Mouse (Mus musculus) monocyte, adult 59 days (primary cell): Measurements from ENCODE around the gene Olfr1186. TPM values are rescaled to one million over a fixed set of nuclear protein-coding genes. Genes with fewer than 3 reads are reported as not detected.

Source experiments
- total RNA-seq, 2 experiments: library from RNA; stranded (reverse); gene quantifications; one replicate each; pipeline ENCODE4 v1.2.4; 2023

Gene Olfr1186
- not detected for total RNA-seq

GRCm38 (mm10) chr2:88518251-88518650, at the start of gene Olfr1186:
Gene Olfr1186 (plus strand): TSS chr2:88518551.

GRCm38 (mm10) chr2:88483298-88483697, 35.1 kb upstream of the Olfr1186 start, which contains the start of gene Olfr1184:
Gene Olfr1184 (plus strand): TSS chr2:88483598.

GRCm38 (mm10) chr2:88493020-88493419, 25.3 kb upstream of the Olfr1186 start, which contains the start of gene Olfr1185-ps1:
Gene Olfr1185-ps1 (plus strand): TSS chr2:88493320.

GRCm38 (mm10) chr2:88556635-88557034, 38.3 kb downstream of the Olfr1186 start, which contains the start of gene Olfr1188:
Gene Olfr1188 (plus strand): TSS chr2:88556935.

Other genes with a start within 250 kb of the Olfr1186 start
- gene Olfr1173, start 238.7 kb upstream of the Olfr1186 start, total RNA-seq: under 1 TPM in 1 of 2 experiments, not detected in 1; 0.08 TPM
- gene Olfr1174-ps, start 203.4 kb upstream of the Olfr1186 start, total RNA-seq: not detected
- gene Olfr1175-ps, start 191.3 kb upstream of the Olfr1186 start, total RNA-seq: not detected
- gene Olfr1176, start 181.8 kb upstream of the Olfr1186 start, total RNA-seq: not detected
- gene Olfr1177-ps, start 172.1 kb upstream of the Olfr1186 start, total RNA-seq: not detected
- not detected for gene Olfr1178, start 131.5 kb upstream of the Olfr1186 start, total RNA-seq
- not detected for gene Olfr1179, start 112.1 kb upstream of the Olfr1186 start, total RNA-seq
- not detected for gene Olfr1180, start 99.4 kb upstream of the Olfr1186 start, total RNA-seq
- not detected for gene Olfr1181, start 92.4 kb upstream of the Olfr1186 start, total RNA-seq
- gene Gm13757, start 69.4 kb upstream of the Olfr1186 start, total RNA-seq: not detected
- not detected for gene Olfr1183, start 63.7 kb upstream of the Olfr1186 start, total RNA-seq
- gene Olfr1184, start 35.0 kb upstream of the Olfr1186 start, total RNA-seq: not detected
- not detected for gene Olfr1185-ps1, start 25.2 kb upstream of the Olfr1186 start, total RNA-seq
- gene Olfr1188, start 38.4 kb downstream of the Olfr1186 start, total RNA-seq: not detected
- gene Olfr1189, start 67.9 kb downstream of the Olfr1186 start, total RNA-seq: not detected
- gene Olfr1191-ps1, start 122.0 kb downstream of the Olfr1186 start, total RNA-seq: not detected
- not detected for gene Olfr1192-ps1, start 130.0 kb downstream of the Olfr1186 start, total RNA-seq
- not detected for gene Olfr1193, start 157.1 kb downstream of the Olfr1186 start, total RNA-seq
- gene Olfr1195, start 170.6 kb downstream of the Olfr1186 start, total RNA-seq: not detected
- not detected for gene Olfr1196, start 186.0 kb downstream of the Olfr1186 start, total RNA-seq
- not detected for gene Olfr1197, start 213.8 kb downstream of the Olfr1186 start, total RNA-seq
- gene Olfr1198, start 232.8 kb downstream of the Olfr1186 start, total RNA-seq: not detected
- gene Olfr1199, start 241.9 kb downstream of the Olfr1186 start, total RNA-seq: not detected